Mouse (Mus musculus): ENCODE results near the gene Sox18. TPM values are rescaled to one million over a fixed set of nuclear protein-coding genes. Genes with fewer than 3 reads are reported as not detected.
A peak's percentile ranks its signal among the peaks of the same experiment; 100 is the strongest.

Sox18 gene
- polyA plus RNA-seq, 1 experiment from 2014 or later, result 15.8 TPM

GRCm38 (mm10) chr2:181687586-181687985, 16.1 kb upstream of the Sox18 start:
- no peaks in the 10 kb centered on the region; the same call in 1 of the 2 replicates for H3K36me3 ChIP-seq (ENCODE audit: control insufficient read depth, insufficient read depth, low read length)
- WGBS, result 96% methylated on average over 8 of the region's 8 CpGs
- H3K4me3 ChIP-seq (ENCODE audit: low read depth, low read length), result no peak overlapping the region
- no peak for ATAC-seq (replicated peaks; ENCODE audit: low FRiP score)
- DNase-seq (ENCODE audit: low spot score), result no peak
- no peaks in the 10 kb centered on the region for H3K27me3 ChIP-seq (ENCODE audit: control insufficient read depth, insufficient read depth, low read length)
- H3K4me2 ChIP-seq (ENCODE audit: low read depth, low read length, severe bottlenecking), result no peak overlapping the region
- H3K4me1 ChIP-seq (replicated peaks; ENCODE audit: control insufficient read depth, insufficient read depth, low read length), result no peaks in the 10 kb centered on the region; the same call in 1 of the 2 replicates
- H3K9ac ChIP-seq (ENCODE audit: low read length), result no peak overlapping the region
- no peaks in the 10 kb centered on the region for H3K9me3 ChIP-seq (ENCODE audit: control insufficient read depth, low read length)
- no peak overlapping the region for H3K27ac ChIP-seq (ENCODE audit: low read depth, low read length)

- WGBS, result 94% methylated on average over 4 of the region's 4 CpGs
- no peak for ATAC-seq (replicated peaks; ENCODE audit: low FRiP score)
- no peaks in the 10 kb centered on the region; the same call in 1 of the 2 replicates for H3K36me3 ChIP-seq (ENCODE audit: control insufficient read depth, insufficient read depth, low read length)
Measured at GRCm38 (mm10) chr2:181685686-181686085, 14.2 kb upstream of the Sox18 start.

GRCm38 (mm10) chr2:181684713-181685112, 13.3 kb upstream of the Sox18 start:
- H3K4me1 ChIP-seq (replicated peaks; ENCODE audit: control insufficient read depth, insufficient read depth, low read length), result peaks cover 6% of the 10 kb centered on the region; the same call in 1 of the 2 replicates
- WGBS, result 84% methylated on average over 1 of the region's 1 CpGs
- H3K27me3 ChIP-seq (ENCODE audit: control insufficient read depth, insufficient read depth, low read length), result no peaks in the 10 kb centered on the region
- H3K4me2 ChIP-seq (ENCODE audit: low read depth, low read length, severe bottlenecking), result no peak overlapping the region
- DNase-seq (ENCODE audit: low spot score), result no peak
- H3K9ac ChIP-seq (ENCODE audit: low read length), result no peak overlapping the region
- no peak overlapping the region for H3K4me3 ChIP-seq (ENCODE audit: low read depth, low read length)
- H3K36me3 ChIP-seq (ENCODE audit: control insufficient read depth, insufficient read depth, low read length), result no peaks in the 10 kb centered on the region; the same call in 1 of the 2 replicates
- no peaks in the 10 kb centered on the region for H3K9me3 ChIP-seq (ENCODE audit: control insufficient read depth, low read length)
- no peak overlapping the region for H3K27ac ChIP-seq (ENCODE audit: low read depth, low read length)
- ATAC-seq (replicated peaks; ENCODE audit: low FRiP score), result no peak

More at GRCm38 (mm10) chr2:181685686-181686085, 14.2 kb upstream of the Sox18 start:
- DNase-seq (ENCODE audit: low spot score), result no peak
- Histone ChIP-seq H3K27ac (ENCODE audit: low read depth, low read length) (no peak overlapping the region), H3K4me3 (ENCODE audit: low read depth, low read length) (no peak overlapping the region), H3K9ac (ENCODE audit: low read length) (no peak overlapping the region), H3K4me2 (ENCODE audit: low read depth, low read length, severe bottlenecking) (no peak overlapping the region), H3K9me3 (ENCODE audit: control insufficient read depth, low read length) (no peaks in the 10 kb centered on the region), H3K4me1 (replicated peaks; ENCODE audit: control insufficient read depth, insufficient read depth, low read length) (peaks cover 3% of the 10 kb centered on the region; the same call in 1 of the 2 replicates), H3K27me3 (ENCODE audit: control insufficient read depth, insufficient read depth, low read length) (no peaks in the 10 kb centered on the region)

GRCm38 (mm10) chr2:181683381-181683780, 11.9 kb upstream of the Sox18 start:
- no peak overlapping the region for H3K4me3 ChIP-seq (ENCODE audit: low read depth, low read length)
- H3K27me3 ChIP-seq (ENCODE audit: control insufficient read depth, insufficient read depth, low read length), result no peaks in the 10 kb centered on the region
- H3K9me3 ChIP-seq (ENCODE audit: control insufficient read depth, low read length), result no peaks in the 10 kb centered on the region
- H3K4me1 ChIP-seq (replicated peaks; ENCODE audit: control insufficient read depth, insufficient read depth, low read length), result peaks cover 9% of the 10 kb centered on the region; the same call in 1 of the 2 replicates
- no peak overlapping the region for H3K27ac ChIP-seq (ENCODE audit: low read depth, low read length)
- no peaks in the 10 kb centered on the region; the same call in 1 of the 2 replicates for H3K36me3 ChIP-seq (ENCODE audit: control insufficient read depth, insufficient read depth, low read length)
- DNase-seq (ENCODE audit: low spot score) (peak; percentile 46), ATAC-seq (replicated peaks; ENCODE audit: low FRiP score) (no peak)
- H3K9ac ChIP-seq (ENCODE audit: low read length), result no peak overlapping the region
- H3K4me2 ChIP-seq (ENCODE audit: low read depth, low read length, severe bottlenecking), result no peak overlapping the region
- WGBS, result 69% methylated on average over 4 of the region's 4 CpGs

GRCm38 (mm10) chr2:181681978-181682377, 10.5 kb upstream of the Sox18 start:
- no peak overlapping the region for H3K9ac ChIP-seq (ENCODE audit: low read length)
- H3K27me3 ChIP-seq (ENCODE audit: control insufficient read depth, insufficient read depth, low read length), result no peaks in the 10 kb centered on the region
- peaks cover 9% of the 10 kb centered on the region; the same call in 1 of the 2 replicates for H3K4me1 ChIP-seq (replicated peaks; ENCODE audit: control insufficient read depth, insufficient read depth, low read length)
- DNase-seq (ENCODE audit: low spot score) (peak; percentile 22), ATAC-seq (replicated peaks; ENCODE audit: low FRiP score) (no peak)
- H3K27ac ChIP-seq (ENCODE audit: low read depth, low read length), result no peak overlapping the region
- no peak overlapping the region for H3K4me3 ChIP-seq (ENCODE audit: low read depth, low read length)
- no peaks in the 10 kb centered on the region for H3K9me3 ChIP-seq (ENCODE audit: control insufficient read depth, low read length)
- H3K36me3 ChIP-seq (ENCODE audit: control insufficient read depth, insufficient read depth, low read length), result no peaks in the 10 kb centered on the region; the same call in 1 of the 2 replicates
- WGBS, result 85% methylated on average over 1 of the region's 1 CpGs
- no peak overlapping the region for H3K4me2 ChIP-seq (ENCODE audit: low read depth, low read length, severe bottlenecking)

- Histone ChIP-seq H3K36me3 (ENCODE audit: control insufficient read depth, insufficient read depth, low read length) (no peaks in the 10 kb centered on the region), H3K4me1 (replicated peaks; ENCODE audit: control insufficient read depth, insufficient read depth, low read length) (peaks cover 9% of the 10 kb centered on the region; the same call in 1 of the 2 replicates), H3K4me3 (ENCODE audit: low read depth, low read length) (peak overlapping the region; percentile 59), H3K9ac (ENCODE audit: low read length) (peak overlapping the region; percentile 88), H3K9me3 (ENCODE audit: control insufficient read depth, low read length) (no peaks in the 10 kb centered on the region), H3K27ac (ENCODE audit: low read depth, low read length) (no peak overlapping the region), H3K27me3 (ENCODE audit: control insufficient read depth, insufficient read depth, low read length) (no peaks in the 10 kb centered on the region), H3K4me2 (ENCODE audit: low read depth, low read length, severe bottlenecking) (peak overlapping the region; percentile 96)
- 17% methylated on average over 7 of the region's 7 CpGs for WGBS
- ATAC-seq (replicated peaks; ENCODE audit: low FRiP score), result peak; percentile 14
- DNase-seq (ENCODE audit: low spot score), result no peak
Measured at GRCm38 (mm10) chr2:181680716-181681117, 9.3 kb upstream of the Sox18 start.

- Histone ChIP-seq H3K9ac (ENCODE audit: low read length) (peak within 1 kb of the TSS; percentile 88), H3K9me3 (ENCODE audit: control insufficient read depth, low read length) (no peaks in the 10 kb centered on the region), H3K4me1 (replicated peaks; ENCODE audit: control insufficient read depth, insufficient read depth, low read length) (peaks cover 13% of the 10 kb centered on the region; the same call in 1 of the 2 replicates), H3K27ac (ENCODE audit: low read depth, low read length) (no peak within 1 kb of the TSS; the same call in 1 of the 2 replicates), H3K27me3 (ENCODE audit: control insufficient read depth, insufficient read depth, low read length) (no peaks in the 10 kb centered on the region), H3K4me3 (ENCODE audit: low read depth, low read length) (peak within 1 kb of the TSS; percentile 59), H3K36me3 (ENCODE audit: control insufficient read depth, insufficient read depth, low read length) (no peaks in the 10 kb centered on the region), H3K4me2 (ENCODE audit: low read depth, low read length, severe bottlenecking) (peak within 1 kb of the TSS; percentile 96)
- DNase-seq (ENCODE audit: low spot score) (peak; percentile 82), ATAC-seq (replicated peaks; ENCODE audit: low FRiP score) (peak; percentile 75)
- WGBS, result under 1% methylated on average over 65 of the region's 69 CpGs
Measured at GRCm38 (mm10) chr2:181679951-181680715, 8.7 kb upstream of the Sox18 start, which contains the start of gene Tcea2. Gene Tcea2 (plus strand): TSS chr2:181680310.

- Histone ChIP-seq H3K27ac (ENCODE audit: low read depth, low read length) (no peak overlapping the region), H3K9me3 (ENCODE audit: control insufficient read depth, low read length) (no peaks in the 10 kb centered on the region), H3K4me1 (replicated peaks; ENCODE audit: control insufficient read depth, insufficient read depth, low read length) (peaks cover 13% of the 10 kb centered on the region; the same call in 1 of the 2 replicates), H3K27me3 (ENCODE audit: control insufficient read depth, insufficient read depth, low read length) (no peaks in the 10 kb centered on the region), H3K36me3 (ENCODE audit: control insufficient read depth, insufficient read depth, low read length) (no peaks in the 10 kb centered on the region), H3K4me3 (ENCODE audit: low read depth, low read length) (no peak overlapping the region), H3K4me2 (ENCODE audit: low read depth, low read length, severe bottlenecking) (no peak overlapping the region), H3K9ac (ENCODE audit: low read length) (no peak overlapping the region)
- WGBS, result 41% methylated on average over 1 of the region's 1 CpGs
- DNase-seq (ENCODE audit: low spot score), result peak; percentile 71
- peak; percentile 48; the same call in 1 of the 2 replicates for ATAC-seq (replicated peaks; ENCODE audit: low FRiP score)
Measured at GRCm38 (mm10) chr2:181678780-181679179, 7.3 kb upstream of the Sox18 start.
